Mouse (Mus musculus) testis, postnatal 10 days (tissue): ENCODE results near the gene Mkln1.
A peak's percentile ranks its signal among the peaks of the same experiment; 100 is the strongest.
"Not testable (repeated sequence)": the region's sequence is repeated elsewhere in the genome, so short reads cannot be mapped to it uniquely, and the experiment has no call there.

ENCODE experiments used
- DNase-seq: peaks from one replicate; pipeline ENCODE4 v3.0.0; 2021; ENCODE audit warnings: low spot score

The Mkln1 gene

GRCm38 (mm10) chr6:31550876-31551532 lies 152.5 kb downstream of the Mkln1 start:
- DNase-seq, result no peak

- DNase-seq, result no peak
Observed at GRCm38 (mm10) chr6:31556460-31557100, 158.0 kb downstream of the Mkln1 start.

DNA sequence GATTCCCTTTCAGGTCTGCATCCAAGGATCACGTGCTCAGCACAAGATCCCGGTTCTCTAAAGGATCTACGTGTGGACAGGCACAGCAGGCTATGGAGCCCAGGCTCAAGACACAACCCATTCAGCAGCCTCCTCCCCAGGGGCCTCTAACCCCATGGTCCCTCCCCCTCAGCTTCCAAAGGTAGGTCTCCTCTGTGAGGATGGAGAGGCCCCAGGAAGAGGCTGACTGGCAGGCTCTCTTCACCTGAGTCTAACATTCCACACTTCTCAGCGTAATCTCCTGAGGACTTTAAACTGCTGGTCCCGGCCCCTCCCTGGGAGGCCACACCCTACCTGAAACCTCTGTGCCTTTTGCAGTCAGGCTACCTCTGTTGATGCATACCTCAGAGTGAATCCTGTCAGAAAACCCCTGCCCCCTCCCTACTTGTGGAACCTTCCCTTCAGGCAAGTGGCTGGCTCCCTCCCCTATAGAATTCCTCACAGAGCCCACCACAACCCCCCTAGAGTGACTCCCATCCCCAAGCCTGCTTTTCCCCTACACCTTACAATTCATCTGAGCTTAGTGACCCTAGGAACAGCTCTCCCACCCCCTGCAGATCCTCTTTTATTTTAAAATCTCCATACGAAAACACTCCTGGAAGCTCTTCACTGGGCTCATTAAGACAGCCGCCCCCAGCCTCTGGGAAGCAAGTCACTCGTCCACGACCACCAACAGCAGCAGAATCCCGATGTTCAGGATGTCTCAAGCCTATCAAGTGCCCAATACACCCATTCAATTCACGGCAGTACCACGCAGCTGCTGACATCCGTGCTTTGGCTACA lies 161.8 kb downstream of the Mkln1 start:
- DNase-seq, result no peak

GRCm38 (mm10) chr6:31561948-31562347 lies 163.4 kb downstream of the Mkln1 start:
- DNase-seq, result not testable (repeated sequence)

DNA sequence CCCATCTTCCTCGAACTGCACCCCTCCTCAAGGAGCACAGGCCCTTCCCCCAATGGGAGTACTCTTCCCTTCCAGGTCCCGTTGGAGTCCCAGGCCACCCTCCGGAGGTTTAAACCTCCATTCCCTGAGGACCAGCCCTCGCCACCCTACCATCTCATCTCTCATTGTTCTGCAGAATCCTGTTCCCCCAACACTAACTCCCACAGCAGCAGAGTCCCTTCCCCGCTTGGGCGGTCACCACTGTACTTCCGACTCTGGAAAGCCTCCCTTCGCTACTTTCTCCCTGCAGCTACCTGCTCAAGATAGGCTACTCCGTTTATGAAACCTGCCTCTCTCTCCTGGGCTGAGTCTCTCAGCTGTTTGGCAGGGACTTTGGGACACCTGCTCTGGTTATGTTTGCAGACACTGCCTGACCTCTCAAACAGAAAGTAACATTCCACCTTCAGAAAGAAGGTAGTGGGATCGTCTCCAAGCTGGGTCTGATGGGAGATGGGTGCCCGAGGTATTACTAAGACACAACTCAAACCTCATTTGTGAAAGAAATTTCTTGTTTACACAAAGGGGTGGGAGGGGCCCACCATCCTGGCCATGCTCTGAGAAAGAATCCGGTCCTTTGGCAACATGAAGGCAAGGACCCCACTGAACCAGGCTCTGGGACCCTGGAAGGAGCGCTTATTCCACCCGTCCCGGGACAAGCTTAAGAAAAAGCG lies 164.0 kb downstream of the Mkln1 start:
- no peak for DNase-seq

DNA sequence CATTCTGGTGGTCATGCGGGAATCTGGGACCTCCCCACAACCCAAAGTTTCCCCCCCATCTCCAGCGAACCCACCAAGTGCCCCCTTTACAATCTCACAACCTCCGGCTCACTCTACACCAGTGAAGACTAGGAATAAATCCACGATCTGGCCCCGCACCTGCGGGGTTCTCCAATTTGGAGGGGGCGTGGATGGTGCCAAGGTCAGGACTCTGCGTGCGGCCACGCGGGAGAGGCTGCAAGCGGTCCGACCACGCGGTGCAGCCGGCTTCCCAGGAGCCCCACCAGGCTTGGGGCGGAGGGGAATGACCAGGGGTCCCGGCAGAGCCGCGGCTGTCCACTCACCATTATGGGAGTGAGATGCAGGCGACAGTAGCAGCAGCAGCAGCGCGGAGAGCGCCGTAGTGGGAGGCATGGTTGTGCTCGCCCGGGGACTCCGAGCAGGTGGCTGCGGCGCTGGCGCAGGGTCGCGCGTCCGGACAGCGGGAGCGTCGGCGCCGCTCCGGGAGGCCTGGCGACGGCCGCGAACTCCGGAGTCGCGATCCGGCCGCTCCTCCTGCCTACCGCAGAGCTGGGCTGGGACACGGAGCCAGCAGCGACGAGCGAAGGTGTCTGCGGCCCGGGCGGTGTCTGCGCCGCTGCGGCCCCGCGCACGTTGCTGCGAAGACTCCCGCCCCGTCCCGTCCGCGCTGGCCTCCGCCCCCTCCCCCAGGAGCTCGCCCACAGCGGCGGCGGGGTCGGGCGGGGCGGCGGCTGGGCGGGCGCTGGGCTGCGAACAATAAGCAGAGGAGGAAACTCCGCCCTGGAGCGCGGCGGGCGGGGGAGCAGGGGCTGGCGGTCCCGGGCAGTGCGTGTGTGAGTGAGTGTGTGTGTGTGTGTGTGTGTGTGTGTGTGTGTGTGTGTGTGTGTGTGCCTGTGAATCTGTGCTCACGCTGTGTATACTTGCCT lies 165.0 kb downstream of the Mkln1 start, which contains the start of gene Podxl:
TSS of gene Podxl (minus strand) at position 747 of the 947 bp plus-strand sequence.
- DNase-seq, result peak; percentile 77

DNA sequence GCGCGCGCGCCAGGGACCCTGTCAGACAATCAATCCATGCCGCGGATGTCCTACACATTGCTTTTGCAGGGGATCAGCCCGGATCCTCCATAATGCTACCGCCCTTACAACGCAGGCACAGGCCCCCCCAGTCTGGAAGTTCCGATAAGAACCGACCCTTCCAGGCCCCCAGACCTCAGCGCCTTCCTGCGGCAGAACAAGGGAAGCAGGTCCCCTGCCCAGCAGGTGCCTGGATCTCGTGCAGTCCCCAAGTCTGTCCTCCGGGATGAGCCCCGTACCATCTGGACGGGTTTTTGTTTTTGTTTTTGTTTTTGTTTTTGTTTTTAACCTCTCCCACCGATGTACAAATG lies 165.6 kb downstream of the Mkln1 start:
- no peak for DNase-seq

GRCm38 (mm10) chr6:31564901-31565391 lies 166.4 kb downstream of the Mkln1 start:
- DNase-seq, result no peak
